Mouse (Mus musculus): Measurements from ENCODE around the gene Wdr43.
A peak's percentile ranks its signal among the peaks of the same experiment; 100 is the strongest.
"Not testable (repeated sequence)": the region's sequence is repeated elsewhere in the genome, so short reads cannot be mapped to it uniquely, and the experiment has no call there.

The Wdr43 gene

GRCm38 (mm10) chr17:71615638-71616318 is at the start of gene Wdr43:
Gene Wdr43, plus strand, starts transcription at chr17:71615895.
- peak; percentile 96 for DNase-seq (ENCODE audit: low spot score)

GRCm38 (mm10) chr17:71579176-71579705 is 36.5 kb upstream of the Wdr43 start:
- DNase-seq (ENCODE audit: low spot score): no peak

- DNase-seq (ENCODE audit: low spot score): no peak
Measured at GRCm38 (mm10) chr17:71597881-71598658, 17.6 kb upstream of the Wdr43 start.

DNA sequence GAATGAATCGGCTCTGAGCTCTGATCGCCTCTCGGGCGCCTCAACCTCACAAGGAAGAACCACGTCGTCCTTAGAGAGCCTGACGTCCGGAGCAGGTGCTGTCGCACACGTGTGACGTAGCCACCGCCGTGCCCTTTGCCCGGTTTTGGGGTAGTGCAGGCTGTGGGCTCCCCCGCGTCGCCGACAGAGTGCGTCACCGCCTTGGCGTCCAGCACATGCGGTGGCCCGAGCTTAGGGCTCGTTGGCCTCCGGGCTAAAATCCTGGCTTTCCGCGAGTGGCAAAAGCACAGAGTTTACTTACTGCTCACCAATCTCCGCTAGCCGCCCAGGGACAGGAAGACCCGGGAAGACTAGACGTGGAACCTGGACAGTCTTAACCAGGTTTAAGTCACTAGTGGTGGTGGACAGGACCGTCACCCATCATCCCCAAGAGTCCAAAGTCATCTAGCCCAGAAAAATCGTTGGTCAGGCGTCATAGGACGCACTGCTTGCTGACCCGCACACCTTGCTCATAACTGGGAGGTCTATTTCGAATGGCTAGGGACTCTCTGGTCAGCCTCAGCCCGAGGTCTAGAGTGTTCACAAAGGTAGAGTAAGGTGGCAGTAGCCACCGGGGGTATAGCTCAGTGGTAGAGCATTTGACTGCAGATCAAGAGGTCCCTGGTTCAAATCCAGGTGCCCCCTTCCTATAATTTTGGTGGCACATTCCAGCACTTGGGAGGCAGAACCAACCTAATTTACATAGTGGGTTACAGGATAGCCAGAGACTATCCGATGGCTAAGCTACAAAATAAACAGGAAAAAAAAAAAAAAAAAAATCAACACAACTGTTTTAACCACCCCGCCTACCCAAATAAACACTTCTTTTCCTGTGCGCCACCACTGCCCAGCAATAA is 16.8 kb upstream of the Wdr43 start:
- DNase-seq (ENCODE audit: low spot score): peak; percentile 82

DNA sequence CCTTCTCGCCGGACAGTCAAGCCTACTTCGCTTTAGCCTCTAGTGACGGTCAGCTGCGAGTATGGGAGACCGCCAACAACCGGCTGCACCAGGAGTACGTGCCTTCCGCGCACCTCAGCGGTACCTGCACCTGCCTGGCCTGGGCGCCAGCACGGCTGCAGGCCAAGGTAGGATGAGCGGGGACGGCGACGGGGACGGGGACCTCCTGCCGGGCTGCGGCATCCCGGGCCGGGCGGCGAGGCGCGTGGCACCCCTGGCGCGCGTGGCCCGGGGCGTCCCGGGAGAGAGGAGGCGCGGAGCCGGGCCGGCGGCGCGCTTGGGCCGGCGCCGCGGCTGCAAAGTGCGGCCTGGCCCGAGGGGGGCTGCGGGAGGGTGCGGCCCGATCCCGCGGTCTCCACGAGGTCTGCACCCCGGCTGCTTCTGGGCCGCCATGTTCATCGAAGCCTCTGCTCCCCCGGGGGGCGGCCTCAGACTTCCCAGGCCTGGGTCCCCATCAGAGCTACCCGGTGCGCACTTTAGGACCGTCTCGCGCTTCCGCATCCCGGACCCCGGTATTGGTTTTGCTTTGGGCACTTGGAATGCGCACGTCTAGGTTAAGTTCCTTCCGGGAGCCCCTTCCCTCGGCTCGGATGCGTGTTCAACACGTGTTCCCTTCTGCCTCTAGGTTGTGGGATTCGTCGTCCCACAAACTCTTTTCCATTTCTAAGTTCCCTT is 781 bp downstream of the Wdr43 start:
- DNase-seq (ENCODE audit: low spot score): peak; percentile 4

GRCm38 (mm10) chr17:71617033-71617362 is 1.3 kb downstream of the Wdr43 start:
- DNase-seq (ENCODE audit: low spot score): no peak

- DNase-seq (ENCODE audit: low spot score): no peak
Measured at GRCm38 (mm10) chr17:71617974-71618373, 2.3 kb downstream of the Wdr43 start.

DNA sequence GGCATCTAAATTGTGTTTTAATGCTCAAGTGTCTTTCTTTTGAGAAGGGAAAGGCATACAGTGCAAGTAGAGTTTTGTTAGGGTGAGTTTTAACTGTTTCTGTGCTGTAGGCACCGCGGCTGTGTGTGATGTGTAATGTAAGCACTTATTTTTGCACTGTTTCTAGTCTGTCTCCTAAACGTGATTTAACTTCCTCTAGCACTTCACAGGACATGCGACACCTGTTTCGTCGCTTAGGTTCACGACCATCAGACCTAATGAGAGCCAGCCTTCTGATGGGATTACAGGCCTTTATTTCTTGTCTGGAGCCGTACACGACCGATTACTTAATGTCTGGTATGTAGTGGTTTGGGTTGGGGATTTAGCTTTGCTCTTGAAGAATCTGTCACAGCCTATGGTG is 16.1 kb downstream of the Wdr43 start:
- no peak for DNase-seq (ENCODE audit: low spot score)

- DNase-seq (ENCODE audit: low spot score): no peak
Measured at GRCm38 (mm10) chr17:71633350-71633749, 17.7 kb downstream of the Wdr43 start.

DNA sequence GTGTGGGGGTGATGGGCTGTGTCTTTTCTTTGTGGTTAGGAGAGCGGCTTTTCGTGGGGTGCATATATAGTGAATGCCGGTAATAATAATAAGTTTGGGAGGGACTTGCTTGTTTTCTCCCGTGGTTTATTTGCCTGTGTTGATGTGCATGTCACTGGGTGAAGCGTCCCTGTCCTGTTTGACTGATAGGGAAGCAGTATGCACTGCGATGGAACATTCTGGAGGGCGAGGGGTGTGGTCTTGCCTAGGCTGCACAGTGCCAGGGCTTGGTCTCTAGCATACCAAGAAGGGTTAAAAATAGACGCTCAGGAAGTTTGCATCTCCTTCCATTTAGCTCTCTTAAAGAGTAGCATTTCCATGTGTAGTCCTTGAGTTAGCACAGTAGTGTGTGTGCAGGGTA is 21.1 kb downstream of the Wdr43 start:
- DNase-seq (ENCODE audit: low spot score): no peak

DNA sequence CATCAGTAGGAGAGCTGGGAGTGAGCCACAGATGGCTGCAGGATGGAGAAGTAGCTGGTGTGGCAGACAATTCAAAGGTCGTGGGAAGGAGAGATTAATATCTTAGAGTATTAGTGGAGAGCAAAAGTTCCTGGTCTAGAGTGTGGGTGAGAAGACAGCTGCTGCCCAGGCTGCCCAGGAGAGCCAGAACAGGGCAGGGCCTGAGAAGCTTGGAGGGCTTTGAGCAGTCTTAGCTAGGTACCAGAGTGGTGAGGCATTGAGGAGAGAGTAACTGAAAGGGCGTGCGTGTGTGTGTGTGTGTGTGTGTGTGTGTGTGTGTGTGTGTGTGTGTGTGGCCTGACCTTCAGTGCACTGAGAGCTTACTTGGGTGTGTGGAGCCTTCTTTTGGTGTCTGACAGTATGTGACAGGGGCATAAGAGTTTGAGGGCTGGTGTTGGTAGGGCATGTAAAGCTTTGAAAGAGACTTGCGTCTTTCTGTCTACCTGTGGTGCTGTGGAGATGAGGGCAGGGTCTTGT is 22.1 kb downstream of the Wdr43 start:
- DNase-seq (ENCODE audit: low spot score): no peak

DNA sequence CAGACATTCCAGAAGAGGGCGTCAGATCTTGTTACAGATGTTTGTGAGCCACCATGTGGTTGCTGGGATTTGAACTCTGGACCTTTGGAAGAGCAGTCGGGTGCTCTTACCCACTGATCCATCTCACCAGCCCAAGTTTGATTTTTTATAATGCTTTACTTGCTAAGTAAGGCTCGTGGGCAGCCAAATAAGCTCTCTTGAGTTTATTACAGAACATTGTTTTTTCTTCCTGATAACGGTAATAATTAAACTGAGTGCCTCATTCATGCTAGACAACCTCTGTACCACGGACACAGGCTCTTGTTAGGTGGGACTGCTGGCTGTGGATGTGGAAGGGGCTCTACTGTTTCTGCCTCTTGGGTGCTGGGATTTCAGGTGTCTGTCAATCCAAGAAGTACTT is 23.4 kb downstream of the Wdr43 start:
- not testable (repeated sequence) for DNase-seq (ENCODE audit: low spot score)

- no peak for DNase-seq (ENCODE audit: low spot score)
Measured at GRCm38 (mm10) chr17:71640421-71641085, 24.9 kb downstream of the Wdr43 start.

DNA sequence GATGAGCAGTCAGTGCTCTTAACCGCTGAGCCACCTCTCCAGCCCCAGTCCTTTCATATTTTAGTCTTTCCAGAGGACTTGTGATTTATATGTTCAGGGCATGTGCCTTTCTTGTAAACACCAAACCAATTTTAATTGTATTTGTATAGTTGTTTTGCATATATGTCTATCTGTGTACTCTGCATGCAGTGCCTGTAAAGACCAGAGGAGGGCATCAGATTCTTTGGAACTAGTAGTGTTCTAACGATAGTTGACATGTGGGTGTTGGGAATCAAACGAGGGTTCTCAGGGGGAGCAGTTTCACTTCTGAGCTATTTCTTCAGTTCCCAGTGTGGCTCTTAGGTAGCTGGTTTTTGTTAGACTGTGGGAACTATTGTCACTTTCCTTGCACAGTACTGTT is 26.5 kb downstream of the Wdr43 start:
- no peak for DNase-seq (ENCODE audit: low spot score)

DNA sequence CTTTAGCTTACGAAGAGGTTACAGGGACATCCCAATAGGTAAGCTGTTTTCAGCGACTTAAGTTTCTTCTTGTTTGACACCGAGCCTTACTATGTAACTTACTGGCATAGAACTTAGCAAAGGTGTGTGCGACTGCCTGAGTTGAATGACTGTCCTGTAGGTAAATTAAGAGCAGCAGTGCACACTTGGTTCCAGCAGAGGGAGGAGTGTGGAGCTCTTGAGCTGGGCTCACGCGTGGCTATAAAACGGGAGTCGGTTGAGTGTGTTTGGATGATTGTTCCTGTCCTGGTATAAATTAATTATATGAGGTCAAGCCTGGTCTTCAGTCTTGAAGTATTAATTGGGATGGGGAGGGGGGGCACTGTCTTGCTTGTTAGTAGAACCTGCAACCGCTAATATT is 34.3 kb downstream of the Wdr43 start:
- no peak for DNase-seq (ENCODE audit: low spot score)

DNA sequence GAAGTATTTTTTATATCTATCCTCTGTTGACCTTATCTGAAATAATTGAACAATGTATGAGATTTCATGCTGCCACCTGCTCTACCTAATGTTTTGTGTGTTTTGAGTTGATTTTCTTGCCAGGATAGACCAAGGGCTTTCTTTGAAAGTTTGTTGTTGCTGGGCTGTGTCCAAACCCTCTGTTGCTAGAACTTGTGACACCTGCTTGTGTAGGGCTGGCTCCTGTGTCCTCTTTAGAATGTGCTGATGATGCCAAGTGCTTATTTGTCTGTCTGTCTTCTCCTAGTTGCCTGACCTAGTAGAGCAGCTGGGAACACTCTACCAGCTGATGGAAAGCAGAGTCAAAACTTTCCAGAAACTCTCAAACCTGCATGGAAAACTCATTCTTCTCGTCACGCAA is 36.8 kb downstream of the Wdr43 start:
- DNase-seq (ENCODE audit: low spot score): no peak

DNA sequence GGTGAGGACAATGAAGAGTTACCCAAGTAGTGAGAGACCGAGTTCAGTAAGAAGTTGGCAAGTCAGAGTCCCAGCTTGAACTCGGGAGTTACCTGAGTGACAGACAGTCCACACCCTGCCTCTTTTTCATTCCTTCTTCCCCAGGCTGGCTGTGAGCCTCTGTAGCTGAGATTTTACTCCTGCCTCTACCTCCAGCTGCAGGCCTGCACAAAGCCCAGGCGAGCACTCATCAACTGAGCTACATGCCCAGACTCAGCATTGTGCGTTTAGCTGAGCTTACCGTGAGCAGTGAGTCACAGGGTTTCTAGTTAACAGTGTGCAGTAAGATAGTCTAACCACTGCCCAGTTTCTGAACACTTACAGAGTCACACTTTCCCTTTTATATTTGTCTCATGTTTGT is 37.2 kb downstream of the Wdr43 start:
- peak; percentile 70 for DNase-seq (ENCODE audit: low spot score)

GRCm38 (mm10) chr17:71657521-71657920 is 41.8 kb downstream of the Wdr43 start:
- DNase-seq (ENCODE audit: low spot score): no peak

- no peak for DNase-seq (ENCODE audit: low spot score)
Measured at GRCm38 (mm10) chr17:71658666-71659065, 43.0 kb downstream of the Wdr43 start.

GRCm38 (mm10) chr17:71660390-71660789 is 44.7 kb downstream of the Wdr43 start:
- DNase-seq (ENCODE audit: low spot score): no peak

DNA sequence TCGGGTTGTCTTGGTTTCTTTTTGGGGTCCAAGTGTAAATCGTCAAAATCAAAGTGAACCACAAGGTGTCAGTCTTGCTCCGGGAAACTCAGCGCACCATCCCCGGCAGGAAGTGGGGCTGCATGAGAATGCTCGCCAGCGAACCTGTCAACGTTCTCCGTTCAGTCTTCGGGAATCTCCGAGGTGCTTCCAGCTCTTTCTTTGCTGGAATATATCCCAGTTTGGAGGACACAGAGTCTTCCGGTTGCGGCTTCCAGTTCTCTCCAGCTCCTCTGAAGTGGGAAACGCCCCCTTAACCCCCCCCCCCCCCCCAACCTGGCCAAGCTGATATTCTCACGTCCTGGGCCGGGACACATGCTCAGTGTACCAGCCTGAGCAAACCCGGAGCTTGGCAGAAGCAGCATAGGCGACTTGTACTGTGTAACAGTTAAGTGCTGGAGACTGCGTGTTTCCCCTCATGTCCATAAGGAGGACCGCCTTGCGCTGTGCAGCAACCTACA is 47.1 kb downstream of the Wdr43 start:
- DNase-seq (ENCODE audit: low spot score): peak; percentile 70
